Mouse (Mus musculus) midbrain, embryonic 11.5 days (tissue): ENCODE measurements around the gene Gm45711. TPM values are rescaled to one million over a fixed set of nuclear protein-coding genes. Genes with fewer than 3 reads are reported as not detected.
"Not testable (repeated sequence)": the region's sequence is repeated elsewhere in the genome, so short reads cannot be mapped to it uniquely, and the experiment has no call there.

Source experiments
- ATAC-seq: fragments of 200-750 bp; cut with Nextera tagmentation; 2 replicates; pipeline ENCODE4 v1.8.0; 2017; ENCODE audit warnings: moderate TSS enrichment, moderate library complexity; ENCODE audit not compliant: low FRiP score
- DNase-seq: peaks from one replicate; pipeline ENCODE4 v3.0.0; 2015; ENCODE audit warnings: low spot score; ENCODE audit errors: missing footprints
- H3K27ac ChIP-seq: fragments of 300-500 bp; sonication (generic); 2 replicates; pipeline ENCODE4 v1.5.1; 2014; ENCODE audit warnings: low read depth, low read length
- H3K27me3 ChIP-seq: fragments of 300-500 bp; sonication (generic); 2 replicates; pipeline ENCODE4 v1.6.1; 2014; ENCODE audit warnings: mild to moderate bottlenecking, low read length, moderate library complexity, mixed read lengths; ENCODE audit not compliant: control insufficient read depth, insufficient read depth
- H3K36me3 ChIP-seq: fragments of 300-500 bp; sonication (generic); 2 replicates; pipeline ENCODE4 v1.6.1; 2014; ENCODE audit warnings: mild to moderate bottlenecking, low read length, moderate library complexity, mixed read lengths; ENCODE audit not compliant: control insufficient read depth, insufficient read depth
- H3K4me1 ChIP-seq: fragments of 300-500 bp; sonication (generic); 2 replicates; pipeline ENCODE4 v1.6.1; 2014; ENCODE audit warnings: low read length; ENCODE audit not compliant: control insufficient read depth, insufficient read depth
- H3K4me2 ChIP-seq: fragments of 300-500 bp; sonication (generic); 2 replicates; pipeline ENCODE4 v1.6.1; 2014; ENCODE audit warnings: mild to moderate bottlenecking, moderate library complexity
- H3K4me3 ChIP-seq: fragments of 300-500 bp; sonication (generic); 2 replicates; pipeline ENCODE4 v1.5.1; 2014; ENCODE audit warnings: low read depth, low read length
- H3K9ac ChIP-seq: fragments of 300-500 bp; sonication (generic); 2 replicates; pipeline ENCODE4 v1.6.1; 2014; ENCODE audit warnings: low read length
- H3K9me3 ChIP-seq: fragments of 300-500 bp; sonication (generic); 2 replicates; pipeline ENCODE4 v1.6.1; 2016; ENCODE audit warnings: low read length; ENCODE audit not compliant: control insufficient read depth
- WGBS: fragments of 180-500 bp; shearing (Covaris S2); extraction: QIAGEN DNeasy Blood & Tissue Kit; methylation state at CpG from one replicate; pipeline ENCODE4 v1.1.7; 2014; 5-methylcytosine and 5-hydroxymethylcytosine counted together
- polyA plus RNA-seq: library from polyadenylated mRNA; unstranded; fragments of >200 nt; fragmentation: Nextera tagmentation; extraction: Ambion mirVana; gene quantifications from 2 replicates; pipeline ENCODE4 v1.2.1, GENCODE M21; 2014

The Gm45711 gene
- polyA plus RNA-seq = not detected in 2 replicates

DNA sequence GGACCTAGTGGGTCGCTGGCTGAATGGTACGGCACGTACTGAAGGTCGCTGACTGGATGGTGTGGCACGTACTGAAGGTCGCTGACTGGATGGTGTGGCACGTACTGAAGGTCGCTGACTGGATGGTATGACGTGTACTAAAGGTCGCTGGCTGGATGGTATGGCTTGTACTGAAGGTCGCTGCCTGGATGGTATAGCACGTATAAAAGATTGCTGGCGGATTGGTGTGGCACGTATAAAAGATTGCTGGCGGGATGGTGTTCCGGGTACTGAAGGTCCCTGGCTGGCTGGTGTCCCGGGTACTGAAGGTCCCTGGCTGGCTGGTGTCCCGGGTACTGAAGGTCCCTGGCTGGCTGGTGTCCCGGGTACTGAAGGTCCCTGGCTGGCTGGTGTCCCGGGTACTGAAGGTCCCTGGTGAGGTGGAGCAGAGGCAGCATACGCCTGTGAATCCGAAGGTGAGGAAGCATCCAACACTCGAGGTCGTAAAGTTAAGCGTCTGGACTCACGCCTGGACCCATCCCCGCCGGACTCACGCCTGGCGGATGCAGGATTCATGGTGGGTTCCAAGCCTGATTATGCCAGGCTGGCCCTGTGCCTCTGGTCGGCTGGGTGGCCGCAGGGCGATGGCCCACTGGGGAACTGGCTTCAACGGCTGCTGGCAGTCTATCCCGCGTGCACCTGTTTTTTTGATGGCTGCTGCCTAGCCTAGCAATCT is at the start of gene Gm45711, which contains the start of gene Cmtm1:
Gm45711 (minus strand) TSS at position 641 of the 715 bp plus-strand sequence.
Cmtm1 (minus strand) TSS at position 705 of the 715 bp plus-strand sequence.
- H3K9ac ChIP-seq, ATAC-seq, DNase-seq, H3K4me3 ChIP-seq, H3K9me3 ChIP-seq, H3K4me1 ChIP-seq, H3K4me2 ChIP-seq, H3K27me3 ChIP-seq, H3K36me3 ChIP-seq, H3K27ac ChIP-seq: not testable (repeated sequence)
- WGBS = 89% methylated on average over 36 of the region's 36 CpGs

DNA sequence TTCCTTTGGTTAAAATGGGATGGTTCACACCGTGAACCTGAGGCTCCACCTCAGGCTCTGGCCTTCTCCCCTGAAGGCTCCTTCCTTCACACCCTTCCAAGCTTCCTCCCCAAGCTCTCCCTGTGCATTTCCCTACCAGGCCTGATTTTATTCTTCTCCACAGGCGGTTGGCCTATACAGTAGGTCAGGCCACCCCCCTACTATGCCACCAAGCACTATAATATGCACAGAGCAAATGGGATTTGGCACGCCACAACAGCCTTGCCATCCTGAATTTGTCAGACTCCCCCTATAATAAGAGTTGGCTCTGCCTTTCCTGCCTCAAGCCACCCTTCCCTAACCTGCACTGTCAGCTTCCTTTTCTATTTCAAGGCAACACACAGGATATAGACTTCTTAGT is 48.8 kb upstream of the Gm45711 start:
- no peak overlapping the region for H3K27ac ChIP-seq
- WGBS = 76% methylated on average over 3 of the region's 3 CpGs
- no peaks in the 10 kb centered on the region for H3K4me1 ChIP-seq
- H3K27me3 ChIP-seq = no peaks in the 10 kb centered on the region
- ATAC-seq = no peak
- no peak overlapping the region for H3K9ac ChIP-seq
- no peak overlapping the region for H3K4me2 ChIP-seq
- DNase-seq = peak; percentile 17
- H3K36me3 ChIP-seq = no peaks in the 10 kb centered on the region
- no peaks in the 10 kb centered on the region for H3K9me3 ChIP-seq
- H3K4me3 ChIP-seq = no peak overlapping the region

DNA sequence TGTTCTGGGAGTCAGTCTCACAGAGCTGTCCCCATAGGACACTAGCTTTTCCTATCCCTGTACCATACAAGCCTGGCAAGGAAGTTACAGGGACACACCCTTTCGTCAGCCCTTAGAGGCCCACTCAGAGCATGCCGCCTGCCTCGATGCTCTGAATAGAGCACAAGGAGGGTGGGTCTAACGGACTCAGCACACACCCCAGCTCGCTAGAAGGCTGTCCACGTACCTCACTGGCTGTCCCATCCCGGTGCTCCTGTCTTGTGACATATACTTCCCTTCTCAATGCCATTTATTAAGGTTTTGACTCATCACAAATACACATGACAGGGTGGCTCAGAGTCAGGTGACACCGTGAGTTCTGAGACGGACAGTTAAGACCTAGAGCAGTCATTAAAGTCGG is 44.6 kb upstream of the Gm45711 start:
- Histone ChIP-seq H3K4me1 (peaks cover 3% of the 10 kb centered on the region; the same call in 1 of the 2 replicates), H3K27me3 (no peaks in the 10 kb centered on the region), H3K4me2 (no peak overlapping the region), H3K27ac (no peak overlapping the region), H3K9me3 (no peaks in the 10 kb centered on the region), H3K9ac (no peak overlapping the region), H3K36me3 (no peaks in the 10 kb centered on the region), H3K4me3 (no peak overlapping the region)
- DNase-seq (no peak), ATAC-seq (no peak)
- WGBS = 94% methylated on average over 10 of the region's 10 CpGs

DNA sequence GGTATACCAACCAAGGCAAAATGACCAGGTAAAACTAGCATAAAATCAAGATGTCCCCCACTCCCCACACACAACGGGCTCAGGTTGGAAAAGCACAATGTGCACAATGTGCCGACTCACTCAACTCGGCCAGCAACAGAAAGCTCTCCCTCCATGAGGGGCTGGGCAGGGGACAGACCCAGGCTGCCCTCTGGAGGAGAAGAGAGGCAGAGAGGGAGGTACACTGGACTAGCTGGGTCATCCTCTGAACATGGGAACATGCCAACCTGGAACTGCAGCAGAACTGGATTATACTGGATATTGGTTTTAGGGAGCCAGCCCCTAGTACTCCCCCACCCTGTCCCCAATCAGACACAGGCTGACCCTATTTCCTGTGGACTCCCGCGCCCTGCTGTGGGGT is 43.3 kb upstream of the Gm45711 start:
- no peaks in the 10 kb centered on the region for H3K9me3 ChIP-seq
- no peak overlapping the region for H3K4me2 ChIP-seq
- H3K9ac ChIP-seq = no peak overlapping the region
- no peak overlapping the region for H3K4me3 ChIP-seq
- WGBS = 64% methylated on average over 5 of the region's 5 CpGs
- H3K27ac ChIP-seq = no peak overlapping the region
- ATAC-seq = peak; percentile 74
- no peaks in the 10 kb centered on the region for H3K27me3 ChIP-seq
- no peaks in the 10 kb centered on the region for H3K36me3 ChIP-seq
- DNase-seq = no peak
- peaks cover 3% of the 10 kb centered on the region; the same call in 1 of the 2 replicates for H3K4me1 ChIP-seq

DNA sequence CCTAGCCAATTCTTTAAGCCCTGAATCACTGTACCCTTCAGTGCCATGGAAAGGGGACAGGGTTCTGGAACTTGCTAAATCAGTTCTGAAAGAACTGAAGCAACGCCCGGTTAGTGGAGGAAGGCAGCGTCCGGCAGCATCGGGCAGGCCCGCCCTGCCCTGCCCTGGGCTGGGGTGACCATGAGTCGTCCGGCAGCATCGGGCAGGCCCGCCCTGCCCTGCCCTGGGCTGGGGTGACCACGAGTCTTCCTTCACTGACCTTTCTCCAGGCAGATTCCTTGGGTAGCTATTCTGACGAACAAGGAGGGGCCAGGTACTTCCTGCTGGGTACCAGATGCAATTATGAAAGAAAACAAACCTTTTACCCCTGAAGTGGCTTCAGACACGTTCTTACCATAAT is 40.2 kb upstream of the Gm45711 start:
- Histone ChIP-seq H3K36me3 (no peaks in the 10 kb centered on the region), H3K9me3 (no peaks in the 10 kb centered on the region), H3K9ac (no peak overlapping the region), H3K4me2 (no peak overlapping the region), H3K27ac (no peak overlapping the region), H3K27me3 (no peaks in the 10 kb centered on the region), H3K4me3 (no peak overlapping the region), H3K4me1 (peaks cover 3% of the 10 kb centered on the region; the same call in 1 of the 2 replicates)
- 90% methylated on average over 13 of the region's 13 CpGs for WGBS
- no peak for ATAC-seq
- no peak for DNase-seq

DNA sequence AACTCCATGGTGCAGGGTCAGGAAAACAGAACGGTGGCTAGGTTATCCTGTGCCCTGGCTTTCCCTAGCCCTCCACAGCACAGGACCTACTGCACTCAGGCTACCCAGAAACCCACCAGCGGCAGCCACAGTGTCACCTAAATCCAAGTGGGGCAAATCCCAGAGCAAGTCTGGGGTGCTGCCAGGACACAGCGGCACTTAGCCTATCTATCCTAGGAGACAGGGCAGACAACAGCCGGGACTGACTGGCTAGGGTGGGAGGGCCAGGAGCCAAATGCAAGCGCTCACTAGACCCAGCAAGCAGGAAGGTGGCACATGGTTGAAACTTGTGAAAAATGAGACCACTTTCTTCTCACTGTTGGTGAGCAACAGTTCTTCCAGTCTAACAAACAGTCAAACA is 39.1 kb upstream of the Gm45711 start:
- H3K27ac ChIP-seq = no peak overlapping the region
- H3K4me3 ChIP-seq = no peak overlapping the region
- no peak overlapping the region for H3K9ac ChIP-seq
- H3K9me3 ChIP-seq = no peaks in the 10 kb centered on the region
- no peak overlapping the region for H3K4me2 ChIP-seq
- H3K27me3 ChIP-seq = no peaks in the 10 kb centered on the region
- peaks cover 3% of the 10 kb centered on the region; the same call in 1 of the 2 replicates for H3K4me1 ChIP-seq
- 90% methylated on average over 5 of the region's 5 CpGs for WGBS
- no peaks in the 10 kb centered on the region for H3K36me3 ChIP-seq
- ATAC-seq (no peak), DNase-seq (no peak)

DNA sequence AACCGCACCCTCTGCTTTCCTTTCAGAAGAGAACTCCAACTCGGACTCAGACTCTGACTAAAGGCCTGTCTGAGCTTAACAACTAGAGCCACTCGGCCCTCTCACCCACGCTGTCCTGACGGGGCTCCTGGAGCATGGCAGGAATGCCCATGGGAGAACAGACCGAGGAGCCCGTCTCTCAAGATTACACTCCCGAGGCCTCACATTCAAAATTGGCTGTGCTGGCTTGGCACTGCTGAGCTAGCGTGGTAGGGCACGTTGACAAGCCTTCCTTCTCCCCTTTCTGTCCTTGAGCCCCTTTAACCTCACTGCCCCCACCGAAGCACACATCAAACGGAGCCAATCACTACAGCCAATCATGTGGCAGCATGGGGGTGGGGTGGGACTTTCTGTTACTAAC is 36.8 kb upstream of the Gm45711 start:
- H3K27ac ChIP-seq = no peak overlapping the region
- ATAC-seq (no peak), DNase-seq (no peak)
- H3K9me3 ChIP-seq = no peaks in the 10 kb centered on the region
- no peaks in the 10 kb centered on the region for H3K36me3 ChIP-seq
- WGBS = 58% methylated on average over 12 of the region's 12 CpGs
- H3K27me3 ChIP-seq = no peaks in the 10 kb centered on the region
- H3K4me2 ChIP-seq = no peak overlapping the region
- no peaks in the 10 kb centered on the region; the same call in 1 of the 2 replicates for H3K4me1 ChIP-seq
- no peak overlapping the region for H3K4me3 ChIP-seq
- H3K9ac ChIP-seq = no peak overlapping the region

DNA sequence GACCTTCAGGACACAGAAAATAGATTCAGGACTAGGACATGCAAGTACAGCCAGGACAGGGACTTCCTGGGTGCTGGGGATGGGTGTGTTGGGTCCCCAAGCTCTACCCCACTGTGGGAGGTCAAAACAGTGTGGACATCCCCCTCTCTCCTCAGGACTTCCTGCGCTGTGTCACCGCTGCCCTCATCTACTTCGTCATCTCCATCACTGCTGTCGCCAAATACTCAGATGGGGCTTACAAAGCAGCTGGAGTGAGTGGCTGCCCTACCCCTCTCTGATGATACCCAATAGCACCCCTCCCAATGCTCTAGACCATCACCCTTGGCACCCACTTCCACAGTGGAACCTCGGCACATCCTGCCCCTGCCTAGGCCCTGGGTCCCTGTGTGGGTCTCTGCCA is 34.7 kb upstream of the Gm45711 start:
- Histone ChIP-seq H3K27me3 (no peaks in the 10 kb centered on the region), H3K4me3 (no peak overlapping the region), H3K9ac (no peak overlapping the region), H3K4me1 (no peaks in the 10 kb centered on the region; the same call in 1 of the 2 replicates), H3K36me3 (no peaks in the 10 kb centered on the region), H3K9me3 (no peaks in the 10 kb centered on the region), H3K27ac (no peak overlapping the region), H3K4me2 (no peak overlapping the region)
- no peak for DNase-seq
- no peak for ATAC-seq
- WGBS = 90% methylated on average over 5 of the region's 5 CpGs

DNA sequence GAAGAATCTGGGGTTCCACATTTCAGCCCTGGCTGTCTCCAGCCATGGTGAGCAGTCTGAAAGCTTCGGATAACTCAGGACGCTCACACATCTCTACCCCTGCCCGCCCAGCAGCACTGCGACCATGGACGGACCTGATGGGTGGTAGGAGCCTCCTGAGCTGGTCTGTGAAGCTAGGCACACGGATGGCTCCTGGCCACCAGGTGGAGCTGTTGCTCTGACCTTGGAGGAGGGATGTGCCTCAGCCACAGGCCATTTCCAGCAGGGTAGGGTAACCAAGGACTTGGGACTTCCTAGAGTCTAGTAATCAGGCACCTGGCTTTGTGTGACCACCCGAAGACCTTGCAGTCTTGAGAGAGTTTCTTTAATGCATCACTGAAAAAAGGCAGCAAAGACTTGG is 34.1 kb upstream of the Gm45711 start:
- 10% methylated on average over 7 of the region's 7 CpGs for WGBS
- Histone ChIP-seq H3K27me3 (no peaks in the 10 kb centered on the region), H3K9me3 (no peaks in the 10 kb centered on the region), H3K36me3 (no peaks in the 10 kb centered on the region), H3K4me3 (no peak overlapping the region), H3K4me1 (no peaks in the 10 kb centered on the region; the same call in 1 of the 2 replicates), H3K4me2 (no peak overlapping the region), H3K27ac (no peak overlapping the region), H3K9ac (no peak overlapping the region)
- ATAC-seq = peak; percentile 31
- DNase-seq = peak; percentile 98
